Mouse (Mus musculus): ENCODE data around the gene Car4. TPM values are rescaled to one million over a fixed set of nuclear protein-coding genes. Genes with fewer than 3 reads are reported as not detected.

Car4 gene
- total RNA-seq, 2 experiments from 2014 or later, result 4.9 to 18.5 TPM

DNA sequence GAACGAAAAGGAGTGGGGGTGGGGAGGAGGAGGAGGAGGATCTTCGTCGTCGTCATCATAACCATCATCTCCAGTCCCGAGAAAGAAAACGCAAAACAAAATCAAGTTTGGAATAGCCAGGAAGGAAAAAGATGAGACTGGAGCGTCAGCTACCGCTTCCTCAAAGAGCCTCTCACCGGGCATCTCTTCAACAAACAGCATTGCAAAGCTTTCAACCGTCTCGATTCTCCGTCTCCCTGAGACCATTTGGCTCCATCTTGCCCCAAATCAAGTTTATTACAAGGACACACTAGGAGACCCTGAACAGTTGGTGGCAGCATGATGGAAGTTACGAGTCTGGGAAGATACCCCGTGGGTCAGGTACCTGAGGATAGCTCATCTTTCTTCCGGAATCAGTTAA lies 415 bp upstream of the Car4 start:
- DNase-seq (ENCODE audit: low spot score in 2 of 2), result no peak

DNA sequence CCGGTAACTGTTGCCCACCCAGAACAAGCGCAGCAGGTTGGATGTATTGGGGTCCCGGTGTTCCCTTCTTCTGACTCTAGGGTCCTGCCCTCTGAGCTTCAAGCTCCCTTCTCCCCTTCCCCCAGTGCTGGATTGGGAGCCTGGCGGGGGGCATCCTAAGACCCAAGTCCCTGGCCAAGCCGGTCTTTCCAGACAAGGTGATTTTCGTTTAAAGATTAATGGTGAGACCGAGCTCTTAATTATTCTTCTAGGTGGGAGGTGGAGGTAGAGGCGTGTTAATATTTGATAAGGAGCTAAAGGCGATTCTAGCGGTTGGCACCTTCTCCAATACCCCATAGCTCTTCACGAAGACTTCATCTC lies 665 bp downstream of the Car4 start:
- DNase-seq (ENCODE audit: low spot score in 2 of 2), result no peak

DNA sequence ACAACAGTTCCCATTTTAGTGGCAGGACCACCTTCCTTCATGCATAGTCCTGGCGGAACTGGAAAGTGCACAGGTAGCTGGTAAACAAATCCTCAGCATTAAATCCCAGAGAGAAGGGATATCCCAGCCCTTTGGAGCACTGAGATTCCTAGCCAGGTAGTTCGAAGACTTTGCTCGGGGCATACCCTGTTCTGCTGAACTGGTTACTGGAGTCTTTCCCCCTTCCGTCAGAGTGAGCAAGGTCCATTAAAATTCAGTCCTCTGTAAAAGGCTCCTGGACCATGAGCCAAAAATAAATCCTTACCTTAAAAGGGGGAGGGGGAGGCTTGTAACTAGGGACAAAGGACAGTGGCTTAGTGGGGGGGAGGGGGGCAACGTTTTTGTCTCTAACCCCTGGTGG lies 1.6 kb downstream of the Car4 start:
- DNase-seq (ENCODE audit: low spot score in 2 of 2), result no peak

DNA sequence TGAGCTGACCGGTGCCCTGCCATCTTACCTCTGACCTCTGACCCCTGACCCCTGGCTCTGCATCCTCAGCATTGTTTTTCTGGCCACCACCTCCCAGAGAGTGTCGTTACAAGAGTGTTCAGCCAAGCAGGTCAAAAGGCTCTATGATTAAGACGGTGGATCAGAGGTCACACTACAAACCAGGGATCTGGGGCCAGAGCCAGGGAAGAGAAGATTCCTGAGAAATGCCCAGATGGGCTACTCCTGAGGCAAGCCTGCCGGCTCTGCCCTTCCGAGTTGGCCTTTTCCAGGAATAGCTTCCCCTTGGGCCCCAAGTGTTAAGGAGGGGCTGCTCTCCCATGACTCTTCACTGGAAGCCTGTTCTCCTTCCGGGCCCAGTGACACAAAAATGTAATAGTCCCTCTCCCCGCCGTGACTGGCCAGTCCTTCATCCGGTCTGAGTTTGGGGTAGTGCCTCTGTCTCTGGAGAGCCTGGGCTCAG lies 2.2 kb downstream of the Car4 start:
- no peak for DNase-seq (ENCODE audit: low spot score in 2 of 2)

DNA sequence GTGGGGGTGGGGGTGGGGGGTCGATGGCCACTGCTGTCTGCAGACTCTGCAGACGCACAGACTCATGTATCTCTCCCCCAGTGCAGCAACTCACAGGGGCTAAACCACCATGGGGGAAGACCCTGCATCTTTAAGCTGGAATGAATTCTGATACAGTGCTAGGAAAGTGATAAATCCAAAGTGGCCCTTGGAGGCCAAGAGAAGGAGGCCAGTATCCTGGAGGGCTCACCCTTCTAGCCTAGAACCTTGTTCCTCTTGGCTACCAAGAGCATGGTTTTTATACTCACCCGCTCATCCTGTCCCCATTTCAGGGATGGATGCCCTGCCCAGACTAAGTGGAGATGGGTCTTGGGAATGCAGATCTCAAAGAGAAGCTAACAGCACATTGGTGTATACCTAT lies 2.7 kb downstream of the Car4 start:
- DNase-seq (ENCODE audit: low spot score in 2 of 2), result no peak

DNA sequence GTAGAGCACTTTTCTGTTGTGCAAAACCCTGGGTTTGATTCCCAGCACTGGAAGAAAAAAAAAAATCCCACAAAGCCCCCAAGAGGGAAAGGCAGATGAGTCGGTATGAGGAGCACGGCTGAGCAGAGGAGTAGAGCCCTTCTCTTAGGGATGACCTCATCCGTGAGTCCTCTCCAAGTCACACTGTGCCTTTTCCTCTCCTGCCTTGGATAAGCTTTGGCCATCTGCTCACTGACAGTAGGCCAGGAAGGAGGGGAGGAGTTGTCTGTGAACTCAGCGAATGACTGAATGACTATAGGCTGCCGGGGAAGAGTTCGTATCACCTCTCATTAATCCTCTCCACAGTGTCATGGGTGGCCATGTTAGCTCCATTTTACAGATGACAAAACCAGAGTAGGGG lies 3.2 kb downstream of the Car4 start:
- DNase-seq (ENCODE audit: low spot score in 2 of 2), result no peak

DNA sequence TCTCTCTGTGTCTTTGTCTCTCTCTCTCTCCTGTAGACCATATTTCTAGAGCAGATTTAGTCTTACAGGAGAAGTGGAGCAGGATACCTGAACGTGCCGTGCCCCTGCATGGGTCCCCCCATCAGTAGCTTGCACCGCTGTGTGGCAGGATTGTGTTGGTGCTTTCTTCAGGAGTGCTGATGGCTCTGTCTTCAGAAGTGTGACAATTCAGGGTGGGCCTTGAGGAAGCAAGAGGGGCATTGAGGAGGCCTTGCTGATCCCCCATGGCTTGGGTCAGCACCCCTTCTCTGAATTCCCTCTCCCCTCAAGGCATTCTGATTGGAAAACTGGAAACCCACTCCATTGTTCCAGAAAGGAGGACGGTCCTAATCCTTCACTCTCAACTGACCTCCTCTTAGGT lies 4.0 kb downstream of the Car4 start:
- no peak for DNase-seq (ENCODE audit: low spot score in 2 of 2)

DNA sequence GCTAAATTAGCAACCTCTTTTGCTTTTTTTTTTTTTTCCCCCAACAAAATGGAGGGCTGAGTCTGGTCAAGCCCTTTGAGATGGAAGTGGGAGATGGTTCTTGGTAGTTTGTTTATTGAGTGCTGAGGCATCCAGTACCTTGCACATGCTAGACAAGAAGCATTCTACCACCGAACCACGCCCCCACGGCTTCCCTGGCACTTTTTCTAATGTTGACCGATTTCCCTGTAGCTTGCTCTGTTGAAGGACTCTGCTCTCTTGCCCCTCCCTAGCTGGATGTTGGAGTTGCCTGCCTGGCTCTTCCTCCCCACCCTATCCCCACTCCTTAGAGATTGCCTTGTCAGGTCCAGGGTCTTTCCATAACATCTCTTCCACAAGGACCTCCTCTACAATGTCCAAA lies 5.0 kb downstream of the Car4 start:
- no peak for DNase-seq (ENCODE audit: low spot score in 2 of 2)

DNA sequence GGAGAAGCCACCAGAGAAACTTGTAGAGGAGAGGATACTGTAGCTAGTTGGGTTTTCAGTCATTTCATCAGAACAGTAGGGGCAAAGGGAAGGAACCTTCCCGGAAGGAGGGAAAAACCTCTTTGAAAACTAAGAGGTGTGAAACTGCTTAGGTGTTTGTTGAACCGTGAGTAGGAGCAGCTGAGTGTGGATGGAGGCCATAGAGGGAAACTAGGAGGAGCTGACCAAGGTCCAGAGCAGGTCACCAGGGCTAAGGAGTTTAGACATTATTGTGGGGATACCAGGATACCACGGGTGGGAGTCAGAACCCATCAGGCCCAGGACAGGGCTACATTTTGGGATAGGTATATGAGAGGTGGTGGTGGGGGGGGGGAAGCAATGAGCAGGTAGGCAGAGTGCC lies 6.0 kb downstream of the Car4 start:
- DNase-seq (ENCODE audit: low spot score in 2 of 2), result no peak

DNA sequence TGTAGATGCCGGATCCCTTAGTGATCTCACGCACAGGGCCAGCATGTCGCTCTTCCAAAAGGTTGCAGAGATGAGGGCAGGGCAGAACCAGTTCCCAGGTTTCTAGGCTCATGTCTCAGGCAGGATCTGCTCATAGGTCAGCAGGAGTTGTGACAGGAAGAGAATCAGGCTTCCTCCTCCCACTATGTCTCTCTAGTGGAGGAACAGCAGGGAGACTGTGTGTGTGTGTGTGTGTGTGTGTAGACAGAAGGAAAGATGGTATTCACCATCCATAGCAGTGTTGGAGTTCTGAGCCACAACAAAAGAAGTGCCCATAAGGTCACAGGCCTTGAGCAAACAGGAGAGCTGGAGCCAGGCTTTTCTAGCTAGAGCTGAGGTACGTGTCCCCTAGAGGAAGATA lies 9.1 kb downstream of the Car4 start:
- DNase-seq (ENCODE audit: low spot score in 2 of 2), result no peak

DNA sequence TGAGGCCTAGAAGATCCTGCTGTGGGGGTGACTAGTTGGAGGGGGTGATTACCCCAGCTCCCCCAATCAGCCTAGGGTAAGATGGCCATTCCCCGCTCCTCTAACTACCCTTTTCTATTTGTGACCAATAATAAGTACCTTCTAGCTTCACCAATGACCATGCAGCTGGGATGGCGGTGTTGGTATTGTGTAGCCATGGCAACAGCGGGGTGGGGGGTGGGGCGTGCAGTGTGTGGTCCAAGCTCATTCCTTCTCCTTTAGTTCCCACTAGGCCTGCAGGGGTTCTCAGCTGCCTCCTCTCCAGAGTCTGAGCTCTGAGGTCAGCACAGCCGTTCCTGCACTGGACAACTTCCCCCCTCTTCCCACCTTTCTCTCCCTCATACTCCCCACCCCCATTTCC lies 9.5 kb downstream of the Car4 start:
- no peak for DNase-seq (ENCODE audit: low spot score in 2 of 2)

DNA sequence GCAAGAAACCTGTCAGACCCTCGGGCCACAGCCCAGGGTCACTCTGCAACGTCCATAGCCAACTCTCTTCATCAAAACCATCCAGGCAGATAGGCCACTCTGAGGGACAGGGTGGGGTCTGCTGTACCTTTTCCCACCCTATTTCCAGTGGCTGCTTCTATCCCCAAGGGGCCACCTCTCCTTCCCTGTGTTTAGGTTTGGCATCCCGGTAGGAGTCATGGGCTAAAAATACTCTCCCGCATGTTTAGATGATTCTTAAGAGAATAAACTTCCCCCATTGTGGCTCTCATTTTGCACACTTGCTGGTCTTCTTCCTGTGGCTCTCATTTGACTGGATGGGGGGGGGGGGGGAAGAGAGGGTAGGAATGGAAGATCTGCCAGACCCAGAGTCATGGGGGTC lies 10.7 kb downstream of the Car4 start:
- DNase-seq (ENCODE audit: low spot score in 2 of 2), result no peak

DNA sequence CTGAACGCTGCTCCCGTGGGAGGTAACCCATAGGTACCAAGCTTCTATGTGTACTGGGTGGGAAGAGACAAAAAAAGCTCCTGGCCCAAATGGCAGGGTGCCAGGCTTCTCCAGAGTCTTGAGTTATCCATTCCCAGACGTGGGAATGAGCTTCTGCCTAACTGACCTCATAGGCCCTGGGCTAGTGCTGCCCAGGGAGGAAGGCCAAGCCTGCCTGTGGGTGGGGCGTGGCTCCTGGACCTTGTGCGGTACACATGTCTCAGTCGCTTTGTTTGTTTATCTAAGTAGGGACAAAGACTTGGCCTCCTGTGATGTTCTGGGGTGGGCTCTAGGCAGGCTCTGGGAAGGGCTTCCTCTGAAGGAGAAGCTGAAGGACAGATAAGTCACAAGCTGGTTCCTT lies 11.2 kb downstream of the Car4 start:
- DNase-seq (ENCODE audit: low spot score in 2 of 2), result no peak

DNA sequence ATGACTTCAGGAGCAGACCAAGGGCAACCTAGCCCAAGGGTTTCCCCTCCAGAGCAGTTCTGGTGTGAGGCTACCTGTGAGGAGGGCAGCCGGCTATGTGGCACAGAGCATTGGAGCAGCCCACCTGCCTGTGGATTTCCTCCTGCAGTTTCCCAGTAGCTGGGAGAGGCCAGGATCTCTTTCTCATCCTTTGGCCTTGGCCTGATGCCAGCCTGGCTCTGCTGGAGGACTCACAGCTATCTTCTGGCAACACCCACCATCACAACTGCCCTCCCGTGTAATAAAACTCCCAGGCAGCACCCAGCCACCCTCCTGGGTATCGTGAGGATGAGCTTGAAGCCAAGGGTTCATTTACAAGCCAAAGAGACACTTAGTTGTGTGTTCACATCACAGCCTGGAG lies 14.5 kb downstream of the Car4 start:
- DNase-seq (ENCODE audit: low spot score in 2 of 2), result peak; percentile 41 to 52

DNA sequence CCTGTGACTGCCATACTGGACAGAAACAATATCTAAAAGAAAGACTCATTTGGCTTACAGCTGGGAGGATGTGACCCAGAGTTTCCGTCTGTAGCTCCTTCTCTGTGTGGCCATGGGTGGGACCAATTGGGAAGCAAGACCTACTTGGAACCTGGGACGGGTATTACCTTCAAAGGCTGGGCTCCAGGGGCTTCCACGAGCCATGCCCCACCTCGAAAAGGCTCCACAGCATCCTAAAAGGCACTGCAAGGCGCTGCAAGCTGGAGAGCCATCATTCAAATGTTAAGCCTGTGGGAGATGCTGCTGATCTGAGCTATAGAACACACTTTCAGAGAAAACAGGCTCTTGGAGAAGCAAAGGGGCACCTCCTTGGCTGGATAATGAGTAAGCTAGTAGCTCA lies 16.1 kb downstream of the Car4 start:
- DNase-seq (ENCODE audit: low spot score in 2 of 2), result no peak

DNA sequence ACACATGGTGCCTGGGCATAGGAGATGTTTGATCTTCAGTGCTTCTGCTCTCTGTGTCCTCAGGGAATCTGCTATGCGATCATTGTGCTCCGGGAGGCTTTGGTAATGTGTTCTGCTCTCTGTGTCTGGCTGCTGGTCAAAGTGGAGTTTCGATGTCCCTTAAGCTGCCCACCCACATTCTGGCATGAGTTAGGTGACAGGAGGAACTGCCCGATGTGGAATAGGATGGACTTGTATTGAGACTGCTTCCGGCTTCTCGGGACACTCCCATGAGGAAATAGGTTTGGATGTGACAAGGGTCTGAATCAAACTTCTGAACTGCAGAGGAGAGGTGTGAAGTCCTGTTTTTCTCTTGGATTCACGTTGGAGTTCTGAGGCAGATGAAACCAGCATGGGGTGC lies 17.0 kb downstream of the Car4 start:
- no peak for DNase-seq (ENCODE audit: low spot score in 2 of 2)

DNA sequence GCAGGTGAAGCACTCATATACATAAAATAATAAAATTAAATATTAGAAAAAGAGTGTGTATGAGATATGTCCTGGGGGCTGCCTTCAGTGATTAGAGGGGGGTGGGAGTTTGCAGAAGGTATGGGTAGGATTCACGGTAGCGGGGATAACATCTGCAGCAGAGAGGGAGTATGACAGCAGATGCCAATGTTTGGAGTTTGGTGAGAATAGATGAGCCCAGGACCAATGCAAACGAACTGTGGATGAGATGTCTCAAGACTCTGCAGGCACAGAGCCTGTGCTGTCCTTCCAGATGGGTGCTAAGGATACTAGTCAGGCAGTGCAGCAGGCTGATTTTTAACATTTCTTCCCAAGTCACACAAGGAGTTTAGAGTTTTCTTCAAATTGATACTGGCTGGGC lies 19.1 kb downstream of the Car4 start:
- no peak for DNase-seq (ENCODE audit: low spot score in 2 of 2)

DNA sequence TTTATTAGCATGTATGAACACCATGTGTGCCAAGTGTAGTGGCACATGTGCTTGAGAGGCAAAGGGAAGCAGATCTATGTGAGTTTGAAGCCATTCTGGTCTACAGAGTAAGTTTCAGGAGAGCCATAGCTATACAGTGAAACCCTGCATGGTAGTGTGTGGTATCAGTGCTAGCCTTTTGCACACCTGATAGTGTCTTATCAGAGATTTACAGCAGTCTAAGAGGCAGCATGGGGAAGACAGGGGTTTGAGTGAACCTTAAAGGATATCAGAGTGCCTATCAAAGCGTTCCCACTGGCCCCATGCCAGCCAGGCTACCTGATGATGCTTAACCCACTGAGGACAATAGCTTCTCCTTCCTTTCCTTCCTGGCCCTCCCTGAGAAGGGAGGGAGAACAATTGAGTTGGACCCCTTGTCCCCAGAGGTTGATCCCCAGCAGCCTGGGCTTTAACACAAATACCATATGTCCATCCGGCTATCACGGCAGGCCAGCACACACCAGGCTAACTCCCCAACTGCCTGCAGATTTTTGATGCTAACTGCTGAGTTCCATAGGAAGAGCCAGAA lies 19.9 kb downstream of the Car4 start:
- no peak for DNase-seq (ENCODE audit: low spot score in 2 of 2)

DNA sequence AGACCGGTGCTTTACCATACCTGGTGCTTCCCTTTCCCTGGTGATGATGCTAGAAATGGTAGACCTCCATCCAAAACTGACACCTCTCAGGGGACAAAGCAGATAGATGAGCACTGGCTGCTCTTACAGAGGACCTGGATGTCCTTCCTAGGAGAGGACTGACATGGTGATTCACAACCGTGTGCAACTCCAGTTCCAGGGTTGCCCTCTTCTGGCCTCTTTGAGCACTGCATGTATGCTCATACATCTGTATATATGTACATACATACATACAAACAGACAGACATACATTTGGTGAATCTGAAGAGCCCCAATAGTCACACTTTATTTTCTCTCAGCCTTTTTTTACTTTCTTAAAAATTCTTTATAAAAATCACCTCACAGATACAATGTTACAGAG lies 20.5 kb downstream of the Car4 start:
- no peak for DNase-seq (ENCODE audit: low spot score in 2 of 2)

DNA sequence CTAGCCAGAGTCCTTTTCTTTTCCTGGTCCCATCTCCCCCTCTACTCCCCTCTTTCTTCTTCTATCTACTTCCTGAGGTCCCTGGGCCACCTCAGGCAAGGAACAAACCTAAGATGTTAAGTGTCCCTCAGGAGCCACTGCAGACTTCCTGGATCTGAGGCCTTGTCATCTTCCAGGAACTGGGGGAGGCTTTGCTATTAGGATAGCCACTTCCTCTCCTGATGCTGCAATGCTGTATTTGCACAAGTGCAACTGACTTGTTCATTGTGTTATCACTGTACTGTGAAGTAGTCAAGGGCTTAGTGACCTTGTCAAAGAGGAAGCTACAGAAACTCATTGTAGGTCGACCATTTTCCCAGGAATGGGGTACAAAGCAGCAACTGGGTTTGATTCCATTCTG lies 21.8 kb downstream of the Car4 start:
- DNase-seq (ENCODE audit: low spot score in 2 of 2), result no peak

DNA sequence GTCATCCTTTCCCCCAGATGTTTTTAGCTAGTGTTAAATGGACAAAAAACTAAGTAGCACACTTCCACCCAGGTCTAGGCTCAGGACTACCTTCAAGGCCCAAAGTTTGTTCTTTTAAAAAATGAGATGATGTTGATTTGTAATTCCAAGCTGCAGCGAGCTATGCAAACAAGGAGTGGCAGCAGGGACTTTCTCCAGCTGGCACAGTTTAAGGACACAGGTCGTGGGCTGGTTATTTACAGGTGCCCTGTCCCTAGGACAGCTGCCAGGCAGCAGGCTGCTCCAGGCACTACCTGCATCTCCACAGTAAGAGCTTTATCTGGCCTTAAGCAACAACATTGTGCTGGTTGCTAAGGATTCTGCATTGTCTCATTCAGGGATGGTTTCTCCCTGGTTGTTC lies 23.1 kb downstream of the Car4 start:
- DNase-seq (ENCODE audit: low spot score in 2 of 2), result no peak

DNA sequence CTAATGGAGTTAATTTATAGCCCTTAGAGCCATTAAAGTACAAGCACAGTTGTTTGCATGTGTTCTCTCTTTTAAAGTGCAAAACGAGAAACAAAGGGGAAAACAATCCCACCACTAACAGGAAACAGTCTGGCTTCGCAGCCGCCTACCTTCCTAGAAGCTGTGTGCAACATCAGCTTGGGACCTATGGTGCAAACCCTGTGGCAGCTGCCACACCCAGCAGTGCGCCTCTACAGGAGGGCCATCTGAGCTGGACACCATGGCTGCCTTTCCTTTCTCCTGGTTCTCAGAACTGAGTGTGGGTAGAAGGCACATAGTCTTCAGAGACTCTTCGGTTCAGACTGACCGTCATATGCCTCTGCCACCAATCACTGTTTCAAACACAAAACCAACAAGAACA lies 27.8 kb downstream of the Car4 start:
- DNase-seq (ENCODE audit: low spot score in 2 of 2), result no peak

DNA sequence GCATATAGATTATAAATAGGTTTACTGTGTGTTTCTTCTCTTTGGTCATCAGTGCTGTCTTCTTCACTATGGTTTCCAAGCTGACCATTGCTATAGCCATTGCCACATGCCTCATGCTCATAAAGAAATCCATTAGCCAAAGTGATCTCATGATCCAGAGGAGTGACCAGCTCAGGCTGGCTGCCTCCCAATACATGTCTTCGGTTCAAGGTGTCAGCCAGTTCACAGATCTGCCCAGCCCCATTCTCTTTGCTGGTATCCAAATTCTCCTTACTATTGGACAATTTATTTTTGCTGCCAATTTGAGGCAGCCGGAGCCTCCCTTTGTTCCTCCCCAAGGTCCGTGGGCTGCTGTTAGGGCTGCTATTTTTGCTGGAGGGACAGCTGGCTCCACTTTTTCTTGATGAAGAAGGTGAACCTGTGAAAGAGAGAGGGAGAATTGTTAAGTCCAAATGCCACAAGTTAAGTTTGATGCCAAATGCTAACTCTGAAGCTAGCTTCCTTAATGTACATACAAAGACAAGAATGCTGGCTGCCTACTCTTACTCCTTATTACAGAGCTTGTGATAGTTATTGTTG lies 30.8 kb downstream of the Car4 start:
- no peak for DNase-seq (ENCODE audit: low spot score in 2 of 2)

DNA sequence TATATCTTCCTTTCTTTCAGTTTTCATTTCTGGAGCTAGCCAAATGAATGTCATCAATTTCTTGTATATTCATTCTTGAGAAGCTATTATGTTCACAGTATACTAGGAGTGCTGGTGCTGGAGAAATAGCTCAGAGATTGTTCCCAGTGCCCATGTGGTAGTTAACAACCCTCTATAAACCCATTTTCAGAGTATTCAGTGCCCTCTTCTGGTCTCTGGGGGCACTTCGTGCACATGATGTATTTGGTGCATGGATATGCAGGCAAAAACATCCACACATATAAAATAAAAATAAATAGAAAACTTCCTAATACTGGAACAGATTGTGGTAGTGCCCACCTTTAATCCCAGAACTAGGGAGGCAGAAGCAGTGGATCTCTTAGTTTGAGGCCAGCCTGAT lies 35.4 kb downstream of the Car4 start:
- DNase-seq (ENCODE audit: low spot score in 2 of 2), result no peak

Measured in adrenal gland, postnatal 4 days (tissue).